8 mouse cellular contexts compared by ENCODE assay signal in genomic region chr10:80161522-80162242, GRCm38 (mm10). TPM values are rescaled to one million over a fixed set of nuclear protein-coding genes. Genes with fewer than 3 reads are reported as not detected.
DNase-seq lines count a peak whose midpoint lies in the region; ATAC-seq lines count a peak whose summit lies in the region.

No protein-coding gene starts in this region.

- no peak overlapping the region for H3K4me2 ChIP-seq in midbrain, embryonic 14.5 days (ENCODE audit: low read length)
- H3K4me2 ChIP-seq in hindbrain, embryonic 13.5 days = peak overlapping the region; percentile 70
- peak overlapping the region; percentile 78 for H3K4me2 ChIP-seq in neural tube, embryonic 15.5 days

- ATAC-seq in midbrain, embryonic 14.5 days (ENCODE audit: low FRiP score, low TSS enrichment) = no peak
- ATAC-seq in hindbrain, embryonic 13.5 days (ENCODE audit: low FRiP score) = no peak
- ATAC-seq in neural tube, embryonic 15.5 days (ENCODE audit: low FRiP score) = no peak

- DNase-seq in midbrain, embryonic 10.5 days (ENCODE audit: low spot score) = peak; percentile 70
- no peak for DNase-seq in midbrain, embryonic 14.5 days
- DNase-seq in embryo, embryonic 9.5 days (ENCODE audit: extremely low spot score) = peak; percentile 80
- peak; percentile 49 for DNase-seq in liver
- no peak for DNase-seq in gastrocnemius, adult 8-10 months (ENCODE audit: low spot score in 2 of 2)
- DNase-seq in urinary bladder, adult 2 months (ENCODE audit: low spot score) = no peak

- WGBS in midbrain, embryonic 10.5 days = 8% methylated on average over 6 of the region's 7 CpGs
- 12% methylated on average over 7 of the region's 7 CpGs for WGBS in midbrain, embryonic 14.5 days
- 17% methylated on average over 6 of the region's 7 CpGs for WGBS in hindbrain, embryonic 13.5 days
- WGBS in neural tube, embryonic 15.5 days = 11% methylated on average over 7 of the region's 7 CpGs

- peaks cover 96% of the 10 kb centered on the region for H3K4me1 ChIP-seq in midbrain, embryonic 10.5 days
- H3K4me1 ChIP-seq in midbrain, embryonic 14.5 days (ENCODE audit: control insufficient read depth, insufficient read depth, low read length) = peaks cover 45% of the 10 kb centered on the region
- H3K4me1 ChIP-seq in hindbrain, embryonic 13.5 days (replicated peaks) = peaks cover 76% of the 10 kb centered on the region
- H3K4me1 ChIP-seq in neural tube, embryonic 15.5 days = peaks cover 81% of the 10 kb centered on the region

- H3K9me3 ChIP-seq in midbrain, embryonic 10.5 days (replicated peaks) = no peaks in the 10 kb centered on the region
- no peaks in the 10 kb centered on the region for H3K9me3 ChIP-seq in midbrain, embryonic 14.5 days (ENCODE audit: control insufficient read depth, low read length)
- H3K9me3 ChIP-seq in hindbrain, embryonic 13.5 days = no peaks in the 10 kb centered on the region
- H3K9me3 ChIP-seq in neural tube, embryonic 15.5 days (replicated peaks) = no peaks in the 10 kb centered on the region

- H3K27ac ChIP-seq in midbrain, embryonic 10.5 days (replicated peaks) = peak overlapping the region; percentile 88
- H3K27ac ChIP-seq in midbrain, embryonic 14.5 days (replicated peaks; ENCODE audit: low read depth, low read length) = no peak overlapping the region
- peak overlapping the region; percentile 94 for H3K27ac ChIP-seq in hindbrain, embryonic 13.5 days
- H3K27ac ChIP-seq in neural tube, embryonic 15.5 days (replicated peaks) = peak overlapping the region; percentile 89

- peaks cover 9% of the 10 kb centered on the region for H3K27me3 ChIP-seq in midbrain, embryonic 10.5 days (ENCODE audit: low read depth, poor library complexity, severe bottlenecking)
- no peaks in the 10 kb centered on the region for H3K27me3 ChIP-seq in midbrain, embryonic 14.5 days (ENCODE audit: control insufficient read depth, insufficient read depth, low read length)
- 0 out of 2 replicates have a peak, but pooled peaks cover 5% of the 10 kb centered on the region for H3K27me3 ChIP-seq in hindbrain, embryonic 13.5 days
- no peaks in the 10 kb centered on the region for H3K27me3 ChIP-seq in neural tube, embryonic 15.5 days (replicated peaks)

- no peak overlapping the region for H3K9ac ChIP-seq in midbrain, embryonic 14.5 days (replicated peaks; ENCODE audit: low read length)
- no peak overlapping the region; the same call in 1 of the 2 replicates for H3K9ac ChIP-seq in hindbrain, embryonic 13.5 days
- peak overlapping the region; percentile 36; the same call in 1 of the 2 replicates for H3K9ac ChIP-seq in neural tube, embryonic 15.5 days (replicated peaks)

- H3K4me3 ChIP-seq in midbrain, embryonic 10.5 days = peak overlapping the region; percentile 51
- H3K4me3 ChIP-seq in midbrain, embryonic 14.5 days (replicated peaks; ENCODE audit: low read depth, low read length) = no peak overlapping the region
- no peak overlapping the region for H3K4me3 ChIP-seq in hindbrain, embryonic 13.5 days
- peak overlapping the region; percentile 44; the same call in 1 of the 2 replicates for H3K4me3 ChIP-seq in neural tube, embryonic 15.5 days (replicated peaks)

- peaks cover 11% of the 10 kb centered on the region for H3K36me3 ChIP-seq in midbrain, embryonic 10.5 days
- H3K36me3 ChIP-seq in midbrain, embryonic 14.5 days (ENCODE audit: control insufficient read depth, insufficient read depth, low read length) = peaks cover 16% of the 10 kb centered on the region
- H3K36me3 ChIP-seq in hindbrain, embryonic 13.5 days = peaks cover 10% of the 10 kb centered on the region
- peaks cover 11% of the 10 kb centered on the region for H3K36me3 ChIP-seq in neural tube, embryonic 15.5 days

RNA-seq across cellular contexts. Expression of gene Cirbp, which starts 4.1 kb away (rescaled TPM):
- 91.8 and 135 TPM in 2 replicates for polyA plus RNA-seq in midbrain, embryonic 10.5 days (2016; fragmentation: Nextera tagmentation; extraction: Ambion mirVana)
- polyA plus RNA-seq in midbrain, embryonic 14.5 days (2014; fragmentation: Nextera tagmentation; extraction: Ambion mirVana) = 295 and 421 TPM in 2 replicates
- 364 and 409 TPM in 2 replicates for polyA plus RNA-seq in hindbrain, embryonic 13.5 days (2015; fragmentation: Nextera tagmentation; extraction: Ambion mirVana)
- polyA plus RNA-seq in neural tube, embryonic 15.5 days (2015; fragmentation: Nextera tagmentation; extraction: Ambion mirVana) = 284 and 345 TPM in 2 replicates
- total RNA-seq in gastrocnemius, adult 8-10 months (2022) = 10 to 100 TPM; 23.4 to 49.1 (median 31.4) TPM
- polyA plus RNA-seq in urinary bladder, adult 2 months (2012; rRNA removed) = 249 and 276 TPM in 2 replicates

RNA-seq across cellular contexts. Expression of gene 1600002K03Rik, which starts 11.1 kb away (rescaled TPM):
- 10.6 and 11.2 TPM in 2 replicates for polyA plus RNA-seq in midbrain, embryonic 10.5 days (2016; fragmentation: Nextera tagmentation; extraction: Ambion mirVana)
- 5.7 and 9.9 TPM in 2 replicates for polyA plus RNA-seq in midbrain, embryonic 14.5 days (2014; fragmentation: Nextera tagmentation; extraction: Ambion mirVana)
- 11.9 and 14.1 TPM in 2 replicates for polyA plus RNA-seq in hindbrain, embryonic 13.5 days (2015; fragmentation: Nextera tagmentation; extraction: Ambion mirVana)
- polyA plus RNA-seq in neural tube, embryonic 15.5 days (2015; fragmentation: Nextera tagmentation; extraction: Ambion mirVana) = 13.5 and 14.3 TPM in 2 replicates
- 1 to 10 TPM; 4.3 to 7.8 (median 6.9) TPM for total RNA-seq in gastrocnemius, adult 8-10 months (2022)
- 18.4 and 21.5 TPM in 2 replicates for polyA plus RNA-seq in urinary bladder, adult 2 months (2012; rRNA removed)

RNA-seq across cellular contexts. Expression of gene Midn, which starts 13.6 kb away (rescaled TPM):
- polyA plus RNA-seq in midbrain, embryonic 10.5 days (2016; fragmentation: Nextera tagmentation; extraction: Ambion mirVana) = 17.8 and 19.7 TPM in 2 replicates
- polyA plus RNA-seq in midbrain, embryonic 14.5 days (2014; fragmentation: Nextera tagmentation; extraction: Ambion mirVana) = 62.6 and 65.6 TPM in 2 replicates
- polyA plus RNA-seq in hindbrain, embryonic 13.5 days (2015; fragmentation: Nextera tagmentation; extraction: Ambion mirVana) = 32.4 and 34.7 TPM in 2 replicates
- polyA plus RNA-seq in neural tube, embryonic 15.5 days (2015; fragmentation: Nextera tagmentation; extraction: Ambion mirVana) = 19.4 and 20.5 TPM in 2 replicates
- total RNA-seq in gastrocnemius, adult 8-10 months (2022) = 10 to 100 TPM; 20.8 to 36.0 (median 29.5) TPM
- polyA plus RNA-seq in urinary bladder, adult 2 months (2012; rRNA removed) = 21.2 and 30.5 TPM in 2 replicates

RNA-seq across cellular contexts. Expression of gene Efna2, which starts 17.6 kb away (rescaled TPM):
- polyA plus RNA-seq in midbrain, embryonic 10.5 days (2016; fragmentation: Nextera tagmentation; extraction: Ambion mirVana) = 56.6 and 64.5 TPM in 2 replicates
- polyA plus RNA-seq in midbrain, embryonic 14.5 days (2014; fragmentation: Nextera tagmentation; extraction: Ambion mirVana) = 41.9 and 50.1 TPM in 2 replicates
- 18.8 and 21.4 TPM in 2 replicates for polyA plus RNA-seq in hindbrain, embryonic 13.5 days (2015; fragmentation: Nextera tagmentation; extraction: Ambion mirVana)
- 25.9 and 31.2 TPM in 2 replicates for polyA plus RNA-seq in neural tube, embryonic 15.5 days (2015; fragmentation: Nextera tagmentation; extraction: Ambion mirVana)
- total RNA-seq in gastrocnemius, adult 8-10 months (2022) = under 1 TPM; 0.19 to 0.48 (median 0.36) TPM
- 3.0 and 3.3 TPM in 2 replicates for polyA plus RNA-seq in urinary bladder, adult 2 months (2012; rRNA removed)

RNA-seq across cellular contexts. Expression of gene Cbarp, which starts 21.0 kb away (rescaled TPM):
- polyA plus RNA-seq in midbrain, embryonic 10.5 days (2016; fragmentation: Nextera tagmentation; extraction: Ambion mirVana) = 7.8 and 9.3 TPM in 2 replicates
- polyA plus RNA-seq in midbrain, embryonic 14.5 days (2014; fragmentation: Nextera tagmentation; extraction: Ambion mirVana) = 78.9 and 101 TPM in 2 replicates
- polyA plus RNA-seq in hindbrain, embryonic 13.5 days (2015; fragmentation: Nextera tagmentation; extraction: Ambion mirVana) = 57.4 and 59.2 TPM in 2 replicates
- 91.9 and 93.0 TPM in 2 replicates for polyA plus RNA-seq in neural tube, embryonic 15.5 days (2015; fragmentation: Nextera tagmentation; extraction: Ambion mirVana)
- 1 to 10 TPM; 1.9 to 4.0 (median 2.9) TPM for total RNA-seq in gastrocnemius, adult 8-10 months (2022)
- 9.2 and 12.2 TPM in 2 replicates for polyA plus RNA-seq in urinary bladder, adult 2 months (2012; rRNA removed)

Comparison
In these comparisons a context has a peak if more than half of its experiments do, and no peak if none do; other contexts are left out.
1. DNase-seq: peak in midbrain, embryonic 10.5 days (single experiment), embryo, embryonic 9.5 days (single experiment) and liver (single experiment); none in midbrain, embryonic 14.5 days (single experiment), gastrocnemius, adult 8-10 months (0 of 2) and urinary bladder, adult 2 months (single experiment).
2. H3K4me3 ChIP-seq: peak in midbrain, embryonic 10.5 days (single experiment) and neural tube, embryonic 15.5 days (single experiment); none in midbrain, embryonic 14.5 days (single experiment) and hindbrain, embryonic 13.5 days (single experiment).